Mouse (Mus musculus) hindbrain, postnatal 0 days (tissue): ENCODE results near the gene Gdf3. TPM values are rescaled to one million over a fixed set of nuclear protein-coding genes. Genes with fewer than 3 reads are reported as not detected.

Experiments used
- ATAC-seq: fragments of 200-750 bp; cut with Nextera tagmentation; 2 replicates; pipeline ENCODE4 v1.8.0; 2017; ENCODE audit warnings: mild to moderate bottlenecking, moderate TSS enrichment, moderate library complexity
- DNase-seq: peaks from one replicate; pipeline ENCODE4 v3.0.0-alpha.2; 2015; ENCODE audit warnings: low spot score
- H3K27ac ChIP-seq: fragments of 300-500 bp; sonication (generic); 2 replicates; pipeline ENCODE4 v1.5.1; 2014; ENCODE audit warnings: mild to moderate bottlenecking
- H3K27me3 ChIP-seq: fragments of 300-500 bp; sonication (generic); 2 replicates; pipeline ENCODE4 v1.6.1; 2014; ENCODE audit warnings: low read length, mixed read lengths; ENCODE audit not compliant: insufficient read depth
- H3K36me3 ChIP-seq: fragments of 300-500 bp; sonication (generic); 2 replicates; pipeline ENCODE4 v1.6.1; 2014; ENCODE audit warnings: low read length, mixed read lengths; ENCODE audit not compliant: insufficient read depth
- H3K4me1 ChIP-seq: fragments of 300-500 bp; sonication (generic); 2 replicates; pipeline ENCODE4 v1.6.1; 2014; ENCODE audit warnings: antibody characterized with exemption, low read length, mixed read lengths; ENCODE audit not compliant: insufficient read depth
- H3K4me2 ChIP-seq: fragments of 300-500 bp; sonication (generic); 2 replicates; pipeline ENCODE4 v1.6.1; 2014; ENCODE audit warnings: low read depth, mild to moderate bottlenecking, low read length, moderate library complexity, mixed read lengths
- H3K4me3 ChIP-seq: fragments of 300-500 bp; sonication (generic); 2 replicates; pipeline ENCODE4 v1.5.1; 2014; ENCODE audit warnings: low read length
- H3K9ac ChIP-seq: fragments of 300-500 bp; sonication (generic); replicated peaks from 2 replicates; pipeline ENCODE4 v1.6.1; 2014; ENCODE audit warnings: mild to moderate bottlenecking, low read length, moderate library complexity, mixed read lengths
- H3K9me3 ChIP-seq: fragments of 300-500 bp; sonication (generic); 2 replicates; pipeline ENCODE4 v1.6.1; 2016; ENCODE audit warnings: low read length, mixed read lengths
- CTCF ChIP-seq: IDR thresholded peaks from 2 replicates; pipeline ENCODE4 v1.5.1; 2016; ENCODE audit warnings: antibody characterized with exemption, control low read depth, low read depth
- WGBS: fragments of 180-500 bp; shearing (Covaris S2); extraction: QIAGEN DNeasy Blood & Tissue Kit; methylation state at CpG from one replicate; pipeline ENCODE4 v1.1.7; 2014; 5-methylcytosine and 5-hydroxymethylcytosine counted together
- polyA plus RNA-seq: library from polyadenylated mRNA; unstranded; fragments of >200 nt; fragmentation: Nextera tagmentation; extraction: Ambion mirVana; gene quantifications from 2 replicates; pipeline ENCODE4 v1.2.1, GENCODE M21; 2015
- total RNA-seq: library from RNA; depleted of rRNA; stranded (reverse); fragments of >200 nt; gene quantifications from 2 replicates; pipeline ENCODE4 v1.2.3, GENCODE M21; 2014

The Gdf3 gene
- total and polyA plus RNA-seq, 2 experiments from 2014 or later, result 0.19 to 1.1 TPM

DNA sequence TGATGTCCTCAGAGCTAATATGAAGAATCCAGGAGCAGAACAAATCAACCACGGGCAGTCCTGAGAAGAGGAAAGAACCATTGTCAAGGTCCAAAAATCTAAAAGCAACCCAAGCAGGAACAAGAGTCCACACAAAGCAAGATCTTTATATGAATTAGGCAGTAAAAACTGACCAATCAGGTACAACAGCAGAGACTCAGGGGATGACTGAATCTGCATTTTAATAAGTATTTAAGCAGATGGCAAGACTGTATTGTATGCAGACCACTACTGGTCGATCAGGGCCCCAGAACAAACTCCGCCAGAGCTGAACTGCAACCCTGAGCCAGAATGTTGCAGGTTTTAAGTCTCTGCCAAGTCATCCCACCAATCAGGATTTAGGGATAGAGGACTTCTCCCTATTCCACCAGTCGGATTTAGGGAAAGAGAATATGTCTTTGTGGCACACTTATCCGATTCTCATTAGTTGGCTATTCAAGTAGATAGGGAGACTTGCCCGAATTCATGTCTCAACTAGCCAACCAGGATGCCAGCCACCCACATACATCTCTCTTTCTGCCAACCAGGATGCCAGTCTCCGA, 9.7 kb downstream of the Gdf3 start:
- Histone ChIP-seq H3K36me3 (no peaks in the 10 kb centered on the region), H3K4me2 (no peak overlapping the region), H3K27me3 (no peaks in the 10 kb centered on the region), H3K4me1 (no peaks in the 10 kb centered on the region), H3K27ac (no peak overlapping the region), H3K9me3 (no peaks in the 10 kb centered on the region), H3K9ac (no peak overlapping the region), H3K4me3 (no peak overlapping the region)
- WGBS, result 69% methylated on average over 7 of the region's 7 CpGs
- ATAC-seq (no peak), DNase-seq (no peak)
- TF ChIP-seq CTCF, result no peak

DNA sequence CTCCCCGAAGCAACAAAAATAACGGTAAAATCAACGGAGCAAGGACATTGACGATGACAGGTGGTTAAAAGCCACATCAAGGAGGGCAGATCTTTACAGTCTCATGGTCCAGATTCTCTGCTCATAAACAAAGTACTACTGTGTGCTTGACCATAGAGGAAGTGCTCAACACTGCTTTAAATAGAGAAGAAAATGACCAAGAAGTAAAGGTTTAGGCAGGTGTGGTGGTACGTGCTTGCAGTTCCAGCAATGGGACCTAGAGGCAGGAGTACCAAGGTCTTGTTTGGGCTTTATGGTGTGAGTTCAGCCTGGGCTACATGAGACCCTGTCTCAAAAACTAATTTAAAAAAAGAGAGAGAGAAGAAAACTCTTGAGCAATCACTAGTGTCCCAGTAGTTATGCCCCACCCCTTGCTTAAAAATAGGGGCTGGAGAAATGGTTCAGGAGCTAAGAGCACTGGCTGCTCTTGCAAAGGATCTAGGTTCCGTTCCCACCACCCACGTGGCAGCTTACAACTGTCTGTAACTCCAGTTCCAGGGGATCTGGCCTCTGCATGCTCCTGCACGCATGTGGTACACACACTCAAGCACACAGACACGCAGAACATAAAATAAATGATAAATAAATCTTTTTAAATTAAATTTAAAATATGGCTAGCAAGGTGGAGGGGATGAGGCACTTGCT, 10.7 kb downstream of the Gdf3 start:
- Histone ChIP-seq H3K4me1 (no peaks in the 10 kb centered on the region), H3K4me3 (no peak overlapping the region), H3K27ac (no peak overlapping the region), H3K9me3 (no peaks in the 10 kb centered on the region), H3K4me2 (no peak overlapping the region), H3K36me3 (no peaks in the 10 kb centered on the region), H3K27me3 (no peaks in the 10 kb centered on the region), H3K9ac (no peak overlapping the region)
- DNase-seq (no peak), ATAC-seq (no peak)
- TF ChIP-seq CTCF, result no peak
- 91% methylated on average over 9 of the region's 9 CpGs for WGBS

DNA sequence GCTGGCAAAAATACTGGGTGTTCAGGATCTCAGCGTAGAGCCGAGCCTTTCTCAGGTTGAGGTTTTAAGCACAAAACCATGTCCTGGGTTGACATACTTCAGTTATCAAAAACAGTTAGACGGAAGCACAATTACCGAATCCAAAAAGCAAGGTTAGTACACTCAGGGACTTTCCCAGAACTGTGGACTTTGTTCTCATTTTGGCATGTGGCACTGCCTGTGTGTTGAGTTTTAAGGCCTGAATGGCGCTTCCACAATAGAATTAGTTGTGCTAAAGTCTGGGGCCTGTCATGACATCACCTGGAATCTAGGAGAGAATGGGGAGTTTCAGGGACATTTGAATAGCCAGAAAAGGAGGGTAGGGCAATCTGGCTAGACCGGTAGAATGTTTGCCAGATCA, 11.5 kb downstream of the Gdf3 start:
- Histone ChIP-seq H3K4me1 (no peaks in the 10 kb centered on the region), H3K9ac (no peak overlapping the region), H3K27ac (no peak overlapping the region), H3K36me3 (no peaks in the 10 kb centered on the region), H3K4me3 (no peak overlapping the region), H3K9me3 (no peaks in the 10 kb centered on the region), H3K27me3 (no peaks in the 10 kb centered on the region), H3K4me2 (no peak overlapping the region)
- no peak for TF ChIP-seq CTCF
- 79% methylated on average over 6 of the region's 6 CpGs for WGBS
- DNase-seq, result no peak
- ATAC-seq, result no peak

DNA sequence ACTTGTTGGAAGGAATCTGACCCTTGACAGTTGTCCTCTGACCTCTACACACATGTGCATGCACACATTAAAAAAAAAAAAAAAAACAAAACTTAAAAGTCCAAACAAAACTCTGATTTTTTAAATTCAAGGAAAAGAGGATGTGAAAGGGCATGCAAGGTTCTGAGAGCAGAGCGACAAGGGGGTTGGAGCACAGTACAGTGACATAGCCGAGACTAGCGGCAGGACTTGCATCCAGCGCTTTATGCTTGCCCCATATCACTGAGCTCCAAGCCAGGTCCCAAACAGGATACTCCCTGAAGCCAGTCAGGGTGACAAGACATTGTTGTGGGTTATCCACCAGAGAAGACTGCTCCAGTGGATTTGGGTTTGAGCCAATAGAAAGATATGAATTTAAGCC, 11.9 kb downstream of the Gdf3 start:
- Histone ChIP-seq H3K36me3 (no peaks in the 10 kb centered on the region), H3K27me3 (no peaks in the 10 kb centered on the region), H3K9ac (no peak overlapping the region), H3K4me2 (no peak overlapping the region), H3K27ac (no peak overlapping the region), H3K4me1 (no peaks in the 10 kb centered on the region), H3K9me3 (no peaks in the 10 kb centered on the region), H3K4me3 (no peak overlapping the region)
- ATAC-seq (no peak), DNase-seq (no peak)
- 94% methylated on average over 4 of the region's 4 CpGs for WGBS
- TF ChIP-seq CTCF, result no peak

DNA sequence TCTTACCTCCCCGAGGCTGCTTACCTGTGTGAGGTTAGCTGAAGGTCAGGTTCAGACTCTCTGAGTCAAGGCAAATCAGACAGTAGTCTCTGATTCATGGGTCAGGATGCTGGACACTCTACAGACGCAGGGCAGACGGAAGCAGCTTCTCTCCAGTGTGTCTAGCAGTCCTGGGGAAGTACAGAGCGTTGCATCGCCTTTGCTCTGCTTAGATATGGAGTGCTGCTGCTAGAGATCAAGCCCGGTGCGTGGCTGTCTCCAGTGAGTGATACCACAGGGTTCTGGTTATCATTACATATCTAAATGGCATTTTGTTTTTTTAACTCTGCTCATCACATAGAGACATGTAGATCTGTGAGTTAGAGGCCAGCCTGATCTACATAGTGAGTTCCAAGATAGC, 13.3 kb downstream of the Gdf3 start:
- Histone ChIP-seq H3K9me3 (no peaks in the 10 kb centered on the region), H3K4me1 (no peaks in the 10 kb centered on the region), H3K4me2 (no peak overlapping the region), H3K4me3 (no peak overlapping the region), H3K27ac (no peak overlapping the region), H3K27me3 (no peaks in the 10 kb centered on the region), H3K36me3 (no peaks in the 10 kb centered on the region), H3K9ac (no peak overlapping the region)
- TF ChIP-seq CTCF, result no peak
- 89% methylated on average over 7 of the region's 7 CpGs for WGBS
- no peak for DNase-seq
- ATAC-seq, result no peak

DNA sequence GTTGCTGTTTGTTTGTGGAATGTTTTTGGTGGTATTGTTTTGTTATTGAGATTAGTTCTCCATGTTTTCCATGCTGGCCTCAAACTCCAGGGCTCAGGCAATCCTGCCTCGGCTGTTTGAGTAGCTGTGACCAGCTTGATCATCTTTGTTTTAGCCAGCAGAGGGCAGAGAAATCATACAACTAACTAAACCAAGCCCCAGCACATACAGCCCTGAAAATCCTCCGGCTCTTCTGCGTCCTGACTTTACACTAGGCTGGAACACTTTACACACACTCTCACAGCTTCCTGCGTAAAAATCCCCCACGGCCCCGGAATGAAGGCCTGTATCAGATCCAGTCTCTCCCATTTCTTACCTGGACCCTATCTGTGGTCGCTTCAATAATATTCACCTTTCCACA, 14.2 kb downstream of the Gdf3 start:
- Histone ChIP-seq H3K4me1 (no peaks in the 10 kb centered on the region), H3K36me3 (no peaks in the 10 kb centered on the region), H3K27ac (no peak overlapping the region), H3K4me3 (no peak overlapping the region), H3K27me3 (no peaks in the 10 kb centered on the region), H3K9me3 (no peaks in the 10 kb centered on the region), H3K4me2 (no peak overlapping the region), H3K9ac (no peak overlapping the region)
- DNase-seq (peak; percentile 76), ATAC-seq (peak; percentile 79)
- peak; percentile 56 for TF ChIP-seq CTCF
- WGBS, result 32% methylated on average over 7 of the region's 7 CpGs

DNA sequence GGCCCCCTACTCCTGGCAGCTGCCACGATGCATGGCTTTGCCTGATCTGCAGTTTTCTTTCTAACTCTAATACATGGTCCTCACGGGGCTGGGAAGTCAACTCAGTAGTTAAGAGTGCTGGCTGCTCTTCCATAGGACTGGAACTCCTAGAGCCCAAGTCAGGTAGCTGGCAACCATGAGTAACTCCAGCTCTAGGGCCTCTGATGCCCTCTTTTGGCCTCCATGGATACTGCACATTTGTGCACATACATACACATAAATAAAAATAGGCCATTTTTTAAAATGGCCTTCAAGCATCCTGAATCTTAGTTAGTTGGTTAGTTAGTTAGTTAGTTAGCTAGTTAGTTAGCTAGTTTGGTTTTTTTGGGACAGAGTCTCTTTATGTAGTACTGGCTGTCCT, 17.0 kb downstream of the Gdf3 start:
- ATAC-seq, result no peak
- H3K27me3 ChIP-seq, result no peaks in the 10 kb centered on the region
- no peaks in the 10 kb centered on the region for H3K4me1 ChIP-seq
- no peaks in the 10 kb centered on the region for H3K36me3 ChIP-seq
- WGBS, result 83% methylated on average over 2 of the region's 2 CpGs
- H3K9ac ChIP-seq, result no peak overlapping the region
- H3K4me2 ChIP-seq, result no peak overlapping the region
- H3K4me3 ChIP-seq, result no peak overlapping the region
- H3K27ac ChIP-seq, result no peak overlapping the region
- TF ChIP-seq CTCF, result no peak
- no peak for DNase-seq
- H3K9me3 ChIP-seq, result no peaks in the 10 kb centered on the region
